Mouse (Mus musculus): ENCODE data around the gene Ly6g5c. TPM values are rescaled to one million over a fixed set of nuclear protein-coding genes. Genes with fewer than 3 reads are reported as not detected.
A peak's percentile ranks its signal among the peaks of the same experiment; 100 is the strongest.

The Ly6g5c gene
- total and polyA plus RNA-seq, 2 experiments from 2014 or later: not detected

- Histone ChIP-seq H3K4me1 (ENCODE audit: insufficient read depth, low read length) (no peaks in the 10 kb centered on the region), H3K27me3 (ENCODE audit: insufficient read depth, low read length) (no peaks in the 10 kb centered on the region), H3K27ac (no peak overlapping the region), H3K9me3 (ENCODE audit: low read length) (no peaks in the 10 kb centered on the region), H3K4me3 (ENCODE audit: low read length) (no peak overlapping the region), H3K9ac (replicated peaks; ENCODE audit: low read length) (no peak overlapping the region), H3K36me3 (ENCODE audit: insufficient read depth, low read length) (peaks cover 67% of the 10 kb centered on the region), H3K4me2 (ENCODE audit: low read depth, low read length) (no peak overlapping the region)
- TF ChIP-seq CTCF (IDR thresholded peaks at IDR 0.05; ENCODE audit: low read depth): no peak
- DNase-seq (ENCODE audit: low spot score) (no peak), ATAC-seq (no peak)
- 90% methylated on average over 11 of the region's 11 CpGs for WGBS
Measured at GRCm38 (mm10) chr17:35101161-35101560, 6.9 kb upstream of the Ly6g5c start.

GRCm38 (mm10) chr17:35102299-35102698 is 5.8 kb upstream of the Ly6g5c start:
- Histone ChIP-seq H3K9ac (replicated peaks; ENCODE audit: low read length) (no peak overlapping the region), H3K9me3 (ENCODE audit: low read length) (no peaks in the 10 kb centered on the region), H3K4me3 (ENCODE audit: low read length) (no peak overlapping the region), H3K27ac (no peak overlapping the region), H3K27me3 (ENCODE audit: insufficient read depth, low read length) (no peaks in the 10 kb centered on the region), H3K36me3 (ENCODE audit: insufficient read depth, low read length) (peaks cover 63% of the 10 kb centered on the region), H3K4me2 (ENCODE audit: low read depth, low read length) (no peak overlapping the region), H3K4me1 (ENCODE audit: insufficient read depth, low read length) (no peaks in the 10 kb centered on the region)
- no peak for ATAC-seq
- DNase-seq (ENCODE audit: low spot score): no peak
- 67% methylated on average over 7 of the region's 8 CpGs for WGBS
- no peak for TF ChIP-seq CTCF (IDR thresholded peaks at IDR 0.05; ENCODE audit: low read depth)

- no peak for TF ChIP-seq CTCF (IDR thresholded peaks at IDR 0.05; ENCODE audit: low read depth)
- Histone ChIP-seq H3K4me3 (ENCODE audit: low read length) (no peak overlapping the region), H3K27ac (no peak overlapping the region), H3K4me2 (ENCODE audit: low read depth, low read length) (no peak overlapping the region), H3K4me1 (ENCODE audit: insufficient read depth, low read length) (no peaks in the 10 kb centered on the region), H3K36me3 (ENCODE audit: insufficient read depth, low read length) (peaks cover 57% of the 10 kb centered on the region), H3K9me3 (ENCODE audit: low read length) (no peaks in the 10 kb centered on the region), H3K9ac (replicated peaks; ENCODE audit: low read length) (no peak overlapping the region), H3K27me3 (ENCODE audit: insufficient read depth, low read length) (no peaks in the 10 kb centered on the region)
- ATAC-seq (no peak), DNase-seq (ENCODE audit: low spot score) (no peak)
- 67% methylated on average over 6 of the region's 6 CpGs for WGBS
Measured at GRCm38 (mm10) chr17:35103221-35103690, 4.8 kb upstream of the Ly6g5c start.

DNA sequence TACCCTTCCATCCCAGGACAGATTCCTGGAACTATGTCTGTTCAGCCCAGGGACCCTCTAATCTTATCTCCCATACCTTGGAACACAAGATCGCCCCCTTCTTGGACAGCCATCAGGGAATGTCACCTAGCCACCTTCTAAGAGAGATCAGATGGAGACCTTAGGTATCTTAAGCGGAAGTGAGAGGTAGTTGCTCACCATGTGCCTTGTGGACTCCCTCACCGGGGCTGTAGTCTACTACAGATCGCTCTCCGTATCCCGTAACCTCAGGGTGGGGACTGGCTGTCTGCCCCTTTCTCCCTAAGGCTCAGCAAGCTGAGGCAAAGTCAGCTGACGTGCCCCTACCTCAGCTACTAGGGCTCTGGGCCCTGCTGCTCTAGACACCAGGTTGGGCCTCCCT is 4.0 kb upstream of the Ly6g5c start:
- Histone ChIP-seq H3K36me3 (ENCODE audit: insufficient read depth, low read length) (peaks cover 50% of the 10 kb centered on the region), H3K4me3 (ENCODE audit: low read length) (no peak overlapping the region), H3K9ac (replicated peaks; ENCODE audit: low read length) (no peak overlapping the region)

GRCm38 (mm10) chr17:35104754-35105153 is 3.3 kb upstream of the Ly6g5c start:
- H3K9ac ChIP-seq (replicated peaks; ENCODE audit: low read length): no peak overlapping the region
- TF ChIP-seq CTCF (IDR thresholded peaks at IDR 0.05; ENCODE audit: low read depth): no peak

More for the DNA sequence above, 4.0 kb upstream of the Ly6g5c start:
- no peak for ATAC-seq
- Histone ChIP-seq H3K27ac (no peak overlapping the region), H3K4me2 (ENCODE audit: low read depth, low read length) (no peak overlapping the region), H3K4me1 (ENCODE audit: insufficient read depth, low read length) (no peaks in the 10 kb centered on the region), H3K27me3 (ENCODE audit: insufficient read depth, low read length) (no peaks in the 10 kb centered on the region), H3K9me3 (ENCODE audit: low read length) (no peaks in the 10 kb centered on the region)
- TF ChIP-seq CTCF (IDR thresholded peaks at IDR 0.05; ENCODE audit: low read depth): no peak
- 94% methylated on average over 7 of the region's 7 CpGs for WGBS
- DNase-seq (ENCODE audit: low spot score): no peak

GRCm38 (mm10) chr17:35105740-35106389 is 2.2 kb upstream of the Ly6g5c start:
- H3K27ac ChIP-seq: peak overlapping the region; percentile 28; the same call in 1 of the 2 replicates
- 17% methylated on average over 13 of the region's 13 CpGs for WGBS
- H3K9me3 ChIP-seq (ENCODE audit: low read length): no peaks in the 10 kb centered on the region
- H3K4me1 ChIP-seq (ENCODE audit: insufficient read depth, low read length): no peaks in the 10 kb centered on the region
- DNase-seq (ENCODE audit: low spot score) (peak; percentile 75), ATAC-seq (peak; percentile 49)
- TF ChIP-seq CTCF (IDR thresholded peaks at IDR 0.05; ENCODE audit: low read depth): peak; percentile 78
- H3K36me3 ChIP-seq (ENCODE audit: insufficient read depth, low read length): peaks cover 32% of the 10 kb centered on the region
- no peak overlapping the region for H3K4me3 ChIP-seq (ENCODE audit: low read length)
- peak overlapping the region; percentile 23; the same call in 1 of the 2 replicates for H3K9ac ChIP-seq (replicated peaks; ENCODE audit: low read length)
- H3K4me2 ChIP-seq (ENCODE audit: low read depth, low read length): peak overlapping the region; percentile 40
- H3K27me3 ChIP-seq (ENCODE audit: insufficient read depth, low read length): no peaks in the 10 kb centered on the region

More at GRCm38 (mm10) chr17:35104754-35105153, 3.3 kb upstream of the Ly6g5c start:
- Histone ChIP-seq H3K4me1 (ENCODE audit: insufficient read depth, low read length) (no peaks in the 10 kb centered on the region), H3K27me3 (ENCODE audit: insufficient read depth, low read length) (no peaks in the 10 kb centered on the region), H3K27ac (no peak overlapping the region), H3K4me2 (ENCODE audit: low read depth, low read length) (no peak overlapping the region), H3K9me3 (ENCODE audit: low read length) (no peaks in the 10 kb centered on the region), H3K4me3 (ENCODE audit: low read length) (no peak overlapping the region), H3K36me3 (ENCODE audit: insufficient read depth, low read length) (peaks cover 43% of the 10 kb centered on the region)
- DNase-seq (ENCODE audit: low spot score) (no peak), ATAC-seq (no peak)
- WGBS: 68% methylated on average over 6 of the region's 6 CpGs

- WGBS: 62% methylated on average over 3 of the region's 3 CpGs
- H3K27me3 ChIP-seq (ENCODE audit: insufficient read depth, low read length): no peaks in the 10 kb centered on the region
- H3K4me2 ChIP-seq (ENCODE audit: low read depth, low read length): 0 out of 2 replicates have a peak overlapping the region, but pooled peaks have one; percentile 40
- DNase-seq (ENCODE audit: low spot score): peak; percentile 27
- H3K9me3 ChIP-seq (ENCODE audit: low read length): no peaks in the 10 kb centered on the region
- H3K4me1 ChIP-seq (ENCODE audit: insufficient read depth, low read length): no peaks in the 10 kb centered on the region
- H3K27ac ChIP-seq: no peak overlapping the region; the same call in 1 of the 2 replicates
- peak; percentile 51 for TF ChIP-seq CTCF (IDR thresholded peaks at IDR 0.05; ENCODE audit: low read depth)
- ATAC-seq: no peak
- no peak overlapping the region for H3K4me3 ChIP-seq (ENCODE audit: low read length)
- peaks cover 26% of the 10 kb centered on the region for H3K36me3 ChIP-seq (ENCODE audit: insufficient read depth, low read length)
- no peak overlapping the region for H3K9ac ChIP-seq (replicated peaks; ENCODE audit: low read length)
Measured at GRCm38 (mm10) chr17:35106522-35106921, 1.6 kb upstream of the Ly6g5c start.
